Mouse (Mus musculus) midbrain, embryonic 16.5 days (tissue): ENCODE data around the gene Slc35b4. TPM values are rescaled to one million over a fixed set of nuclear protein-coding genes. Genes with fewer than 3 reads are reported as not detected.

ENCODE experiments used
- ATAC-seq: fragments of 200-750 bp; cut with Nextera tagmentation; 2 replicates; pipeline ENCODE4 v1.8.0; 2017; ENCODE audit warnings: moderate TSS enrichment
- H3K27ac ChIP-seq: fragments of 300-500 bp; sonication (generic); 2 replicates; pipeline ENCODE4 v1.5.1; 2014; ENCODE audit warnings: mild to moderate bottlenecking, low read length, mixed read lengths
- H3K27me3 ChIP-seq: fragments of 300-500 bp; sonication (generic); 2 replicates; pipeline ENCODE4 v1.6.1; 2014; ENCODE audit warnings: low read depth, low read length, mixed read lengths; ENCODE audit not compliant: control insufficient read depth, insufficient read depth
- H3K36me3 ChIP-seq: fragments of 300-500 bp; sonication (generic); 2 replicates; pipeline ENCODE4 v1.6.1; 2014; ENCODE audit warnings: mild to moderate bottlenecking, low read length, moderate library complexity, mixed read lengths; ENCODE audit not compliant: control insufficient read depth, insufficient read depth
- H3K4me1 ChIP-seq: fragments of 300-500 bp; sonication (generic); 2 replicates; pipeline ENCODE4 v1.6.1; 2014; ENCODE audit warnings: mild to moderate bottlenecking, low read length, mixed read lengths; ENCODE audit not compliant: control insufficient read depth, insufficient read depth
- H3K4me2 ChIP-seq: fragments of 300-500 bp; sonication (generic); 2 replicates; pipeline ENCODE4 v1.6.1; 2014; ENCODE audit warnings: mild to moderate bottlenecking, low read length, mixed read lengths
- H3K4me3 ChIP-seq: fragments of 300-500 bp; sonication (generic); 2 replicates; pipeline ENCODE4 v1.5.1; 2014; ENCODE audit warnings: low read depth, mild to moderate bottlenecking, low read length, moderate library complexity, mixed read lengths
- H3K9ac ChIP-seq: fragments of 300-500 bp; sonication (generic); 2 replicates; pipeline ENCODE4 v1.6.1; 2014; ENCODE audit warnings: low read depth, low read length, mixed read lengths
- H3K9me3 ChIP-seq: fragments of 300-500 bp; sonication (generic); replicated peaks from 2 replicates; pipeline ENCODE4 v1.6.1; 2014; ENCODE audit warnings: mild to moderate bottlenecking, low read length, mixed read lengths; ENCODE audit not compliant: control insufficient read depth, poor library complexity, severe bottlenecking
- WGBS: fragments of 180-500 bp; shearing (Covaris S2); extraction: QIAGEN DNeasy Blood & Tissue Kit; methylation state at CpG from one replicate; pipeline ENCODE4 v1.1.7; 2014; 5-methylcytosine and 5-hydroxymethylcytosine counted together
- polyA plus RNA-seq: library from polyadenylated mRNA; unstranded; fragments of >200 nt; fragmentation: Nextera tagmentation; extraction: Ambion mirVana; gene quantifications from 2 replicates; pipeline ENCODE4 v1.2.1, GENCODE M21; 2015

The Slc35b4 gene
- polyA plus RNA-seq, 1 experiment from 2014 or later, result 45.1 TPM

GRCm38 (mm10) chr6:34174715-34175114, 2.2 kb downstream of the Slc35b4 start:
- Histone ChIP-seq H3K27me3 (no peaks in the 10 kb centered on the region), H3K4me3 (no peak overlapping the region), H3K4me1 (peaks cover 5% of the 10 kb centered on the region), H3K27ac (no peak overlapping the region), H3K9ac (no peak overlapping the region), H3K4me2 (no peak overlapping the region), H3K9me3 (no peaks in the 10 kb centered on the region), H3K36me3 (no peaks in the 10 kb centered on the region)
- 88% methylated on average over 8 of the region's 8 CpGs for WGBS
- no peak for ATAC-seq

GRCm38 (mm10) chr6:34173251-34173650, 3.7 kb downstream of the Slc35b4 start:
- 83% methylated on average over 12 of the region's 12 CpGs for WGBS
- no peak for ATAC-seq
- Histone ChIP-seq H3K36me3 (0 out of 2 replicates have a peak, but pooled peaks cover 2% of the 10 kb centered on the region), H3K27me3 (no peaks in the 10 kb centered on the region), H3K27ac (no peak overlapping the region), H3K4me1 (peaks cover 5% of the 10 kb centered on the region), H3K9me3 (no peaks in the 10 kb centered on the region), H3K9ac (no peak overlapping the region), H3K4me3 (no peak overlapping the region), H3K4me2 (no peak overlapping the region)

- Histone ChIP-seq H3K4me3 (no peak overlapping the region), H3K4me1 (peaks cover 5% of the 10 kb centered on the region), H3K9me3 (no peaks in the 10 kb centered on the region), H3K27me3 (no peaks in the 10 kb centered on the region), H3K4me2 (no peak overlapping the region), H3K9ac (no peak overlapping the region), H3K36me3 (0 out of 2 replicates have a peak, but pooled peaks cover 5% of the 10 kb centered on the region), H3K27ac (no peak overlapping the region)
- no peak for ATAC-seq
- WGBS, result 91% methylated on average over 12 of the region's 12 CpGs
Observed at GRCm38 (mm10) chr6:34171748-34172457, 5.0 kb downstream of the Slc35b4 start.

GRCm38 (mm10) chr6:34170844-34171494, 5.9 kb downstream of the Slc35b4 start:
- no peak overlapping the region for H3K4me3 ChIP-seq
- H3K36me3 ChIP-seq, result 0 out of 2 replicates have a peak, but pooled peaks cover 8% of the 10 kb centered on the region
- H3K4me1 ChIP-seq, result peaks cover 3% of the 10 kb centered on the region
- H3K4me2 ChIP-seq, result no peak overlapping the region
- H3K9ac ChIP-seq, result no peak overlapping the region
- H3K27me3 ChIP-seq, result no peaks in the 10 kb centered on the region
- no peak for ATAC-seq
- 87% methylated on average over 7 of the region's 7 CpGs for WGBS
- H3K27ac ChIP-seq, result no peak overlapping the region
- H3K9me3 ChIP-seq, result no peaks in the 10 kb centered on the region

- Histone ChIP-seq H3K27me3 (no peaks in the 10 kb centered on the region), H3K36me3 (peaks cover 20% of the 10 kb centered on the region; the same call in 1 of the 2 replicates), H3K4me2 (no peak overlapping the region), H3K9me3 (no peaks in the 10 kb centered on the region), H3K27ac (no peak overlapping the region), H3K9ac (no peak overlapping the region), H3K4me1 (no peaks in the 10 kb centered on the region; the same call in 1 of the 2 replicates), H3K4me3 (no peak overlapping the region)
- 79% methylated on average over 3 of the region's 3 CpGs for WGBS
- ATAC-seq, result no peak
Observed at GRCm38 (mm10) chr6:34168834-34169233, 8.1 kb downstream of the Slc35b4 start.

GRCm38 (mm10) chr6:34163014-34163413, 13.9 kb downstream of the Slc35b4 start:
- H3K4me2 ChIP-seq, result no peak overlapping the region
- ATAC-seq, result no peak
- 93% methylated on average over 9 of the region's 9 CpGs for WGBS
- no peaks in the 10 kb centered on the region for H3K4me1 ChIP-seq
- peaks cover 44% of the 10 kb centered on the region for H3K36me3 ChIP-seq
- H3K4me3 ChIP-seq, result no peak overlapping the region
- H3K27ac ChIP-seq, result no peak overlapping the region
- no peak overlapping the region for H3K9ac ChIP-seq
- no peaks in the 10 kb centered on the region for H3K27me3 ChIP-seq
- no peaks in the 10 kb centered on the region for H3K9me3 ChIP-seq

GRCm38 (mm10) chr6:34162607-34163006, 14.3 kb downstream of the Slc35b4 start:
- Histone ChIP-seq H3K36me3 (peaks cover 44% of the 10 kb centered on the region), H3K4me2 (no peak overlapping the region), H3K4me3 (no peak overlapping the region), H3K27ac (no peak overlapping the region), H3K9me3 (no peaks in the 10 kb centered on the region), H3K27me3 (no peaks in the 10 kb centered on the region), H3K4me1 (no peaks in the 10 kb centered on the region), H3K9ac (no peak overlapping the region)
- no peak for ATAC-seq
- WGBS, result 73% methylated on average over 2 of the region's 2 CpGs

GRCm38 (mm10) chr6:34161511-34161910, 15.4 kb downstream of the Slc35b4 start:
- WGBS, result 94% methylated on average over 7 of the region's 7 CpGs
- Histone ChIP-seq H3K4me2 (no peak overlapping the region), H3K9me3 (no peaks in the 10 kb centered on the region), H3K4me3 (no peak overlapping the region), H3K27ac (no peak overlapping the region), H3K27me3 (no peaks in the 10 kb centered on the region), H3K36me3 (peaks cover 40% of the 10 kb centered on the region), H3K9ac (no peak overlapping the region), H3K4me1 (peaks cover 3% of the 10 kb centered on the region; the same call in 1 of the 2 replicates)
- ATAC-seq, result no peak

GRCm38 (mm10) chr6:34160816-34161310, 16.0 kb downstream of the Slc35b4 start:
- Histone ChIP-seq H3K4me3 (no peak overlapping the region), H3K9me3 (no peaks in the 10 kb centered on the region), H3K4me2 (no peak overlapping the region), H3K4me1 (peaks cover 3% of the 10 kb centered on the region; the same call in 1 of the 2 replicates), H3K9ac (no peak overlapping the region), H3K27me3 (no peaks in the 10 kb centered on the region), H3K27ac (no peak overlapping the region), H3K36me3 (peaks cover 38% of the 10 kb centered on the region)
- 95% methylated on average over 7 of the region's 7 CpGs for WGBS
- no peak for ATAC-seq
